Mouse (Mus musculus) erythroblast, adult 5-6 weeks (primary cell): Measurements from ENCODE around the gene Stk38. TPM values are rescaled to one million over a fixed set of nuclear protein-coding genes. Genes with fewer than 3 reads are reported as not detected.
A peak's percentile ranks its signal among the peaks of the same experiment; 100 is the strongest.

Experiments
- ATAC-seq: replicated peaks from 2 replicates; pipeline ENCODE4 v1.8.0; 2016; ENCODE audit warnings: moderate number of reproducible peaks, mild to moderate bottlenecking, moderate TSS enrichment, inconsistent platforms; ENCODE audit not compliant: poor library complexity, low FRiP score, severe bottlenecking
- total RNA-seq, 2 experiments: library from RNA; stranded (forward) in 1 of 2; stranded (reverse) in 1 of 2; fragments of 150-400 nt in 1 of 2; fragments of 200-764, 138-1000 nt in 1 of 2; gene quantifications; 2 replicates each; pipeline versions ENCODE4 v1.2.3 to v1.2.4; 2015 to 2017; ENCODE audit warnings: low replicate concordance in 2 of 2

The Stk38 gene
- total RNA-seq (2015; ENCODE audit: low replicate concordance) (34.9 and 93.6 TPM in 2 replicates), total RNA-seq (2017; ENCODE audit: low replicate concordance) (47.2 and 57.4 TPM in 2 replicates)

GRCm38 (mm10) chr17:29007641-29008325, at the start of gene Stk38:
Gene Stk38 (minus strand): TSS chr17:29007995.
- peak; percentile 89 for ATAC-seq

GRCm38 (mm10) chr17:29057361-29057890, 49.6 kb upstream of the Stk38 start:
- no peak for ATAC-seq

DNA sequence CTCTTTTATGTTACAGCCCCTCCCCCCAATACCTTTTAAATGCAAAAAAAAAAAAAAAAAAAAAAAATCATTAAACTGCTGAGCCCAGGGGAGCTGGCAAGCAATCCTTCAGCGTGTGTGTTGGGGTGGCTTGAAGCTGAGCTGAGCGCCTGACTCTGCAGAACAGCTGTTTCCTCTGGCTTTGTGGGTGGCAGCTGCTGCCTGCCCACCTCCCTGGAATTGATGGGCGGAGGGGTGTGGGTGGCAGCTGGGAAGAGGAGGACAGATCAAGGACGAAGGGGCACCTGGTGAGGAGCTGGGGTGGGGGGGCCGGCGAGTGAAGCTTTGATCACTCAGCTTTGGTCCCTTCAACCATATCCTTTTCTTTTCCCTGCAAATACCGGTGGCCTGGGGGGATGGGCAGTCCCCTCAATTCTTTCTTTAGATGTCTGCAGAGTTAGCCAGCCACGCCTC, 48.9 kb upstream of the Stk38 start:
- no peak for ATAC-seq

DNA sequence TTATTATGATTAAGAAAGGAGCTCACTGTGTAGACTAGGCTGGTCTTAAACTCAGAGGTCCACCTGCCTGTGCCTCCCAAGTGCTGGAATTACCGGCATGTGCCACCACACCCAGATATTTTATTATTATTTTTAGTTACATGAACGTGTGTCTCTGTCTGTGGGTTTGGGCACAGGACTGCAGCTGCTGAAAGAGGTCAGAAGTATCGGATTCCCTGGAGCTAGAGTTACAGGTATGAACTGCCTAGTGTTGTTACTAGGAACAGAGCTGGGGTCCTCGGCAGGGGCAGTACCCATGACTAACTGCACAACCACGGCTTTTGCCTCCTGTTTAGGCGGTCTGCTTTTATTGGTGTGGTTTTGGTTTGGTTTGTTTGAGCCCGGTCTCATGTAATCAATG, 48.4 kb upstream of the Stk38 start:
- ATAC-seq = no peak

- no peak for ATAC-seq
Measured at GRCm38 (mm10) chr17:29055586-29055985, 47.8 kb upstream of the Stk38 start.

GRCm38 (mm10) chr17:29054429-29054828, 46.6 kb upstream of the Stk38 start:
- ATAC-seq = no peak

DNA sequence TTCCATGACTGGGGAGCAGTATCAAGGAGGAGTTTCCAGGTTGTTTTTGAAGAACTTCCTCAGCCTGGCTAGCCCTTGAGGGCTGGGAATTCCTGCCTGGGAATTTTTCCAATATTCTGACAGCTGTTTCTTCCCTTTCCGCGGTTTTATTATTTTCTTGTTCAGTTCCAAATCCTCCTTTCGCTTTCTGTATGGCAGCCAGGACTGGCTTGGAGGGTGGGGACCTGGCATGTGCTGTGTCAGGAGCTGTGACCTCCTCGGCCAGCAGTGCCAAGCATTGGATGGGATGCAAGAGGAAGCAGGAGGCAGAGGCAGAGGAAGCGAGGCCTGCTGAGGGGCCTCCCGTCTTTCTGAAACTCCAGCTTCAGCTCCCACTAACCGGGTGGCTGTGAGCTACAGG, 46.0 kb upstream of the Stk38 start:
- ATAC-seq = no peak

DNA sequence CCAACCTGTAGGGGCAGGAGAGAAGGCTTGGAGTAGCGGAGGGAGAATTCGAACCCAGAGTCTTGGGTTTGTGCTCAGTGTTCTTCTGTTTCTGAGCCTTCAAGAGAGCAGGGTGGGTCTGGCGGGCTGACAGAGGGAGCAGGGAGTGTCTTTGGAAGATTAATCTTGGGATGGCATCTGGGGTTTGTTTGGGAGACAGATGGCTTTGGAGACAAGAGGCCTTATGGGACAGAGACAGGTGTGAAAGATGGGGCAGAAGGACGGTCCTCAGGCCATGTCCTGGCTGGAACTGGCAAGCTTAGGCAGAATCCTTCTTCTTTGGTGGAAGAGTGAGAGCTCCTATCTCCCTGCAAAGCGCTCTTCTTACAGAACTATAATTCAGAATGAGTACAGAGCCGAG, 45.3 kb upstream of the Stk38 start:
- no peak for ATAC-seq

- no peak for ATAC-seq
Measured at GRCm38 (mm10) chr17:29050791-29051190, 43.0 kb upstream of the Stk38 start.

DNA sequence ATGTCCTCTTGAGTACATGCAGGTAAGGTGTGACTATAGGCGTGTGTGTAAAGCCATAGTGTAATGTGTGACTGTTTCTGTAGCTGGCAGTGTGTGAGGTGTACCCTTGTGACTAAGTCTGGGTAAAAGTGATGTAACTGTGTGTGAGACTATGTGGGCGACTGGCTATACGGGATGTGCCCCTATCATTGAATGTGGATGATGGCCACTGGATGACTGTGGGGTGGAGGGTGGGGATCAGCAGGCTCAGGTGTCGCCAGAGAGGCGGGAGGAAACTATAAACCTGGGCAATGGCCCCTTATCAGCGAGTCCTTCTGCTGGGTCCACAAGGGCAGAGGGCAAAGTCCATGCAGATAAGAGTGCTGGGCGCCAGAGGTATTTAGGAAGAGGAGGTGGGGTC, 42.1 kb upstream of the Stk38 start:
- ATAC-seq = no peak

DNA sequence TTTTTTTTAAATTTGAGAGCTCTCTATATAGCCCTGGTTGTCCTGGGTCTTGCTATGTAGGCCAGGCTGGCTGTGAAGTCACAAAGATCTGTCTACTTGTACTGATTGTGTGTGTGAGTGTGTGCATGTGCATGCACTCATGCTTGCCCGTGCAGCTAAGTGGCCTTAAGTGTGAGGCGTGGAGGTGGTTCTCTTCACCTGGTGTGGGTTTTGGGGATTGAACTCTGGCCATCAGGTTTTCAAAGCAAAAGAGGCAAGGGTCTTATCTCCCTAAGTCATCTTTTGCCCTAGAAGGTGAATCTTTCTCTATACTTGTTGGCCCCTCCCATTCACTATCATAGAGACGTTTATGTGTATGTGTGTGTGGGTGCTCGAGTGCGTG, 41.7 kb upstream of the Stk38 start:
- no peak for ATAC-seq

DNA sequence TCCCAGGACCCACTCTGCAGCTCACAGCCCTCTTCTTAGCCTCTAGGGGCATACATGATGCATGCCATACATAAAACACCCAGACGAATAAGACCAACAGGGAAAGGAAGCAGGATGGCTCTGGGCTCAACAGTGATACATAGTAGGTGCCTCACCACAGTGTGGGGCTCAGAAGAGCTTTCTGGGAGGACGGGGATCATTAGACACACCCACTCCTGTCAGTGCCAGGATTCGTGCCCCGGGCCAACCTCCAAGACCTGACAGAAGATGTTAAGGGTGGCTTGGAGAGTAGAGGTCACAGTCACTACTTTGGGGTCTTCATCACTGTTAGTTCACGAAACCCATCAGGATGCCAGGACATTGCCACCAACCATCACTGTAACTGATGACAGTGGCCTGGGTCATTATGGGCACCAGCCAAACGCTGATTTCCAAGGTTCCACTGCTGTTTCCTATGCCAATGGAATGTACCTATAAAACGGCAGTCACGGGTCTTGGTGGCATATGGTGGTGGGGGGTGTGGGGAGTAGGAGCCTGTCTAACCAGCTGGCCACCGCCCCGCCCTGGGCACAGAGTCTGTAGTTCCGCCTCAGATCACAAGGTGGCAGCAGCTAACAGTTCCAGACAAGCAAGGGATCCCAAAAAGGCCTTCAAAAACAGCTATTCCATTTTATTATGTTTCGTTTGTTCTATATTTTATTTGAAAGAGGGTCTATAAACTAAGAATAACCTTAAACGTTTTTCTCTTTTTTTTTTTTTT, 41.1 kb upstream of the Stk38 start:
- peak; percentile 71 for ATAC-seq

DNA sequence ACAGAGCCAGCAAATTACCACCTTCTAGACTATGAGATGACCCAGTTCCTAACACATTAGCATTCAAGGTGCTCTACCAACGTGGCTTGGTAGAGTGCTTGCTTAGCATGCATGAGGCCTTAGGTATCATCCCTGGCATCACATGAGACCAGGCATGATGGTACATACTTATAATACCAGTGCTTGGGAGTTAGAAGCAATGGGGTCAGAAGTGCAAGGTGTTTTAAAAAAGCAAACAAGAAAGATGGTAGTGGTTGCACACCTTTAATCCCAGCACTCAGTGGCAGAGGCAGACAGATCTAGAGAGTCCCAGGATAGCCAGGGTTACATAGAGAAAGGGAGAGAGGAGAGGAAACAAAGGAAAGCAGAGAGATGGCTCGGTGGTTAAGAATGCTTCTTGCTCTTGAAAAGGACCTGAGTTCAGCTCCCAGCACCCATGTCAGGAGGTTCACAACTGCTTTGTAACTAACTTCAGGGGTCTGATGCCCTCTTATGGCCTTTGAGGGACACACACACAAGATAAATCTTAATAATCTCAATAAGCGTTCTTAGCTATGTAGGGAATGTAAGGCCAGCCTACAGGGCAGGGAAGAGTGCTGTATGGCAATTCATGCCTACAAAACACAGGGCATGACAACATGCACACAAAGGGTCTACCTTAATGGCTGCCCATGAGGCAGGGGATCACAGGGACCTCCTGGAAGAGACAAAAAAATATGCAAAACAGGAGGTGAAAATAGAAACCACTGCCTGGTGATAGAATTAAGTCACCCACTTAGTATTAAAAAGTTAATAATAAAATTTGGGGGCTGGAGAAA, 40.1 kb upstream of the Stk38 start:
- ATAC-seq = no peak

DNA sequence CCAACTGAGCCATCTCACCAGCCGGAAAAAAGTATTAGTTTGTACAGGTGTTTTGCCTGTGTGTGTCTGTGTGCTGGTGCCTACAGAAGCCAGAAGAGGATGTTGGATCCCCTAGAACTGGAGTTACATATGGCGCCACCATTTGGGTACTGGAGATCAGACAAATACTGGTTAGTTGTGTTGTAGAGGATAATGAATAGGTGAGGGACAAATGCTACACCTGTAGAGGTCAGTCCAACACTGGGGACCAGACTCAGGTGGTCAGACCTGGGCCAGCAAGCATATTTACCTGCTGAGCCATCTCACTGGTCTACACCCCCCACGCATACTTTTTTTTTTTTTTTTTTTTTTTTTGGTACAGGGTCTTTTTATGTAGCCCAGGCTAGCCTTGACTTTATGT, 39.1 kb upstream of the Stk38 start:
- no peak for ATAC-seq

DNA sequence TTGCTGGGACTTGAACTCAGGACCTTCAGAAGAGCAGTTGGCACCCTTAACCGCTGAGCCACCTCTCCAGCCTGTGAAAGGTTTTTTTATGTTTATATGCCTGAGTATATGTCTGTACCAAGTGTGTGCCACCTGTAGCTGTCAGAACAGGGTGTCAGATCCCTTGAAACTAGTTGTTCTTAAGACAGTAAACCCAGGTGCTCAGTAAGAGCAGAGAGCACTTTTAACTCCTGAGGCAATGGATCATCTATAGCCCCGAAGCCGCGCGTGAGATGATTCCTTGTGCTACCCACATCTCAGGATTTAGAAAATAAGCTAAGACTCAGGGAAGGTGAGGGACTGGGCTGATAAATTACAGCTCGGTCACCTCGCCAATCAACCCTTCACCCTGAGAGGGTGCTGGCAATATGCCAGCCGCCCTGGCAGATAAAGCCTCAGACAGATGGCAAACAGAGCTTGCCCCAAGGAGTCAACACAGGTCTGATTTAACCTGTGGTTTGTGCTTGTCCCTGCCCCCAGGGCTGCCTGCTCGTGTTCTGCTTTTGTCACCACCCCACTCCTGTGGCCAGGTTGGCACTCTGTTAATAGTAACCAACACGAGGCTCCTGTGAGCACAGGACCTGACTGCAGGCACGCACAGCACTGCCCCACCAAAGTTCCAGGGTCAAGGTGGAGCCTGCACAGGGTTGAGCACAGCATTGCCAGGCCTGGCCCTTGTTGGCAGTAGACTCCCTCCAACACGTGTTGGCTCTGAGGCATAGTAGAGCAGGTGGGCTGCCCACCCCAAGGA, 38.1 kb upstream of the Stk38 start:
- peak; percentile 72 for ATAC-seq

DNA sequence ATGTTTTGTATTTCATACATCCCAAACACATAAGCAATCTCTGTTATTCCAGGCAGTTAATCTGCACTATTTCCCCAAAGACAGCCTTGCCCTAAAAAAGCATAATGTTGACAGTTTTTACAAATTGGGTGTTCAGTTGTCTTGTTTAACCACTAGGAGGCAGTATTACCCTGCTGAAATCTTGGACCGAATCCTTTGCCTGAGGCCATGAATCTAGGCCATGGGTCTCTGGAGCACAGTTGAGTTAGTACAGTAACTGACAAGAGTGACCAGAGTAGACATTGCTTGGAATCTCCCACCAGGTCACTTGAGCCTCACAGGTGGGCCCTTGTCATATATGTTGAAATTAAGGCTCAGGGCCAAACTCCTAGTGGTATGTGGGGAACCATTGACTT, 37.1 kb upstream of the Stk38 start:
- peak; percentile 58 for ATAC-seq

DNA sequence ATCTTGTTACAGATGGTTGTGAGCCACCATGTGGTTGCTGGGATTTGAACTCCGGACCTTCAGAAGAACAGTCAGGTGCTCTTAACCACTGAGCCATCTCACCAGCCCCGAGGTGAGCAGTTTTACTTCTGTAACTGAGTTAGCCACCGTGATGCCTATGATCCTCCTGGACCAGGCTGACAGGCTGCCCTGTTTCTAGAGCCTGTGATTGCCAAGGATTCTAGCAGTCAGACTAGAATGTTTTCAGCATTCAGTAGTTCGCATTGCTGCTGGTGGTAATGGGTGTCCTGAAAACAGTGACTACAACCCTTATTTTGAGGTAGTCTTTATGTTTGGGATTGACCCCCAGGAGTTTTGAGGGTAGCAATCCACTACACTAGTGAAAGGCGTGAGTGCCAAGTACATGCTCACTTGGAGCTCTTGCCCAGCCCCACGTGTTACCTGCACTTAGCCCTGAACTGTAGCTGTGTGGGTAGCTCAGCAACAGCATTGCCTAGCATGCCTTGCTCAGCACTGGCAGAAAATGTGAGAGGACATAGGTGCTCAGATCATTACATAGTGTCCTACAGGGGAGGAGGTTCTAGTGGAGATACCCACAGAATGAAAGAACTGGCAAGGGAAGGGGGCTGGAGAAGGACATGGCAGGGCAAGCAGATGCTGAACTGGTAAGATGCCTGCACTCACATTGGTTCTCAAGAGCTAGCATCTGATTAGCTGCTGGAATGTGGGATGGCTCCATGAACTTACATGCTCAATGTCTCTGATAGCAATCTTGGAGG, 36.5 kb upstream of the Stk38 start:
- no peak for ATAC-seq

DNA sequence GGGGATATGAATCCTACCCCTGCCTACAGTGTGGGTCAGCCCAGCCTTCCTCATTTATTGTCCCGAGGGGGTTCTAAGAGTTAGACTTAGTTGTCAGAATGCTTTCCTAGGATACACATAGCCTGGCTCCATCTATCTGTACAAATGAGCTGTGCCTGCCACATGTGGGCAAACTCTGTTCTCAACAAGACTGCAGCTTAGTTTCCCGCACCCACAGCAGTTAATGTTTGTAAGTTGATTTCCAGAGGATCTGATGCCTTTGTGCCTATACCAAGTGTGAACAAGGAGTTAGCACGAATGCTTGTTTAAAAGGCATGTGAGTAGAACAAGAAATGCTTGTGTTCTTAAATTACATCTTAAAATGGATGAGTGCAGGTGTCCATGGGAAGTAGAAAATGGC, 35.8 kb upstream of the Stk38 start:
- ATAC-seq = no peak

- no peak for ATAC-seq
Measured at GRCm38 (mm10) chr17:29042569-29042968, 34.8 kb upstream of the Stk38 start.
